Mouse (Mus musculus) cerebellum, postnatal 10 days (tissue): ENCODE data around the gene Vkorc1.

Experiments used
- DNase-seq, 2 experiments: peaks; one replicate each; pipeline ENCODE4 v3.0.0; 2021; ENCODE audit warnings: mixed read lengths in 2 of 2

Gene Vkorc1

DNA sequence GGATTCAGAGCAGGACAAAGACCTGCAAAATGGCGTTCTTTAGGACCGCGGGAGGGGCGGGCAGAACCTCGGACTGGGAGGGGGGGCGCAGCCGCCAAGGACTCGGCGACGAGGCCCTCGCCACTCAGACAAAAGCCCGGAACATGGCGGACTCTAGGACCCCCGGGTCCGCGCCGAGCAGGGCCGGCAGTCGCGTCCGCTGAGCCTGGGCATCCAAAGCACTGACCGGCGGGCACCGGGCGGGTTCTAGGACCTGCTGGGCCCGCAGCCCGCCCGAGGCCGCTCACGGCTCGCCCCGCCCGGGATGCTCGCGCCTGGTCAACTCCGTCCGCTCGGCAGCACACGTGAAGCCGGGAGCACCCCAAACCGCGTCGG, 19.8 kb downstream of the Vkorc1 start:
- peak; percentile 97 to 99 for DNase-seq

DNA sequence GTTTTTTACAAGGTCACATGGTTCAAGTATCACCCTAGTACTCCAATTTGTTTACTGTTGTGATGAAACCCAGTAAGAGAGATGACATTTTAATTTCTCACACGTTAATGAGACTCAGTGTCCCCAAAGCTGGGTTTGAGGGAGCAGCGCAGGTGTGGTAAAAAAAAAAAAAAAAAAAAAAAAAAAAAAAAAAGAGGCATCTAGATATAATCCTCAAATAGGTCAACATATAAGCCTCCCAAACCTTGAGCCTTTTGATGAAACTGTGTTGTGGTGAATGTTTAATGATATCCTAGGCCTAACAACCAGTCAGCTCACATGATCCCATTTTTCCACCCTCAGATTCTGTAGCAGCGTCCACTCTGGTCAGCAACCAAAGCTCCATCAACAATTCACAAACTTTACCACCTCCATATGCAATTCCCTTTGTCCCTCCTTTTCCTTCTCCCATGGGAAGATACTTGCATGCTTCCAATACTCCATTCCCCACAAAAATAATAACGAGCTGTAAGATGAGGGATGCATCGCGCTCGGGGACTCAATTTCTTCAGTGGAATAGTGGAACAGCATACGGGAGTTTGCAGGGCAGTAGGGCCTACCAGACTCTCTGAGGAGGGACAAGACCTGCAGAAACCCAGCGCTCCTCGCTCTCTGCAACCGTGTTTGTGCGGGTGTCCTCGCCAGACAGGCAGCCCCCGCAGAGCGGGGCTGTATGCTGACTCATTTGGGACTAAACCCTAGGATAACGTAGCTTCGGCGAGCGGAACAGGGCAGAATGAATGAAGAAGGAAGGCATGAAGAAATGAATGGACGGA, 20.4 kb downstream of the Vkorc1 start:
- no peak for DNase-seq

DNA sequence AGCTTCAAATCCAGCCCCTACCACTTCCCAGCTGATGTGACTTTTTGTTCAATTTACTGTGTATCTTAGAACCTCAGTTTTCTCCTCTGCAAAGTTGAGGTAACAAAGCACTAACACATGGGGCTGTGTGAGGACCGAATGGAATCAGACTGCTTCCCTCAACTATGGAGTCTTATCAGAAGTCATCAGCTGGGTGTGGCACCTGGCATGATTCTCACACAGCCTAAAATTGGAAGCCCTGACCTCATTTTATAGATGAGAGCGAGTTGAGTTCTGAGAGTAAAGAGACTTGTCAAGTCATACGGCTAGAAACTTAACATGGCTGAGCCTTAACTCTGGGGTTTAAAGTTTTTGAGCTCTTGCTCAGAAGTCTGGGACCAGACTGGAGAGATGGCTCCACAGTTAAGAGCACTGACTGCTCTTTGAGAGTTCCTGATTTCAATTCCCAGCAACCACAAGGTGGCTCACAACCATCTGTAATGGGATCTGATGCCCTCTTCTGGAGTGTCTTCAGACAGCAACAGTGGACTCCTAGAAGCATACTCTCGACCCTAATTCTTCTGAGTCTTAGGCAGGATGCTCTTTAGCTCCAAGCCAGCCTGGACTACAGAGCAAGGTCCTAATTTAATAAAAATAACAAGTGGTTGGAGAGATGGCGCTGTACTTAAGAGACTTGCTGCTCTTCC, 25.1 kb downstream of the Vkorc1 start:
- no peak for DNase-seq

DNA sequence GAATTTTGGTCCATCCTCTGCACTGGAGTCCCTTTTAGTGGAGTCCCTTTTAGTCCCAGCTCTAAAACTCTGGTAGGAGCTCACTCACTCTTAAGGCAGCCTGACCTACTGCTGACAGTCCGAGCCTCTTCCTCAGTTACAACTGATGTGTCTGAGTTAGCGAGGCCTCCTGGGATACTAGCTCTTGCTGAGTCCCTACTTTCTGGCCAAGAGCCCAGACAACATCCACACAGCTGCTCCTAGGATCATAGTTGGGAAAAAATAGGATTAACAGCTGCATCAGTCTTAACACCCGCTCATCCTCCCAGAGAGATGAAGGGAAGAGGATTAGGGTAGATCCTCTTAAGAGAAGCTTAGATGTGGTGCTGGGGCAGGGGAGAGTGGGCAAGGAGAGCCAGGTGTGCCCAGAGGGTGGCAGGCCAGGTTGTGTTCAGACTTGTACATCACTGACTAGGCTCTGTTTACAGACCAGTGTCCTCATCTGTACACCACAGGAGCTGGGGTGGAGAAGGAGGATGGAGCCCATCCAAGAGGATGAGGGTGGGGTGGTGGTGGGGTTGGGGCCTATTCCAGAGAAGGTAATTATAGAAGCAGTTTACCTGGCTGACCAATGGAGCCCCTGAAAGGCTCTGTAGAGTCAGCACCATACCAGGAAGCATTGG, 26.1 kb downstream of the Vkorc1 start:
- DNase-seq = no peak

DNA sequence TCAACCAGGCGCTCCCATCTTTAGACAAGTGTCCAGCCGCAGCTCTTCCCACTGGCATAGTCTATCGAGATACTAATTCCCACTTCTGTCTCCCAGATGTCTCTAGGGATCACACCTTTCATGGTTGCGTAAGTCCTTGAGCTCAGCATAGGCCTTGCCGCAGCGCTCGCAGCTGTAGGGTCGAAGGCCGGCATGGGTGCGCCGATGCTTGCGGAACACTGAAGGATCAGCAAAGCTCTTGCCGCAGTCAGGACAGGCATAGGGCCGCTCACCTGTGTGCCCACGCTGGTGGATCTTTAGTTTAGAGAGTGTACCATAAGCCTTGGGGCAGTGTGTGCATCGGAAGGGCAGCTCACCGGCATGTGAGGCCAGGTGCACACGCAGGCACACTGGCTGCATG, 27.8 kb downstream of the Vkorc1 start:
- no peak for DNase-seq

DNA sequence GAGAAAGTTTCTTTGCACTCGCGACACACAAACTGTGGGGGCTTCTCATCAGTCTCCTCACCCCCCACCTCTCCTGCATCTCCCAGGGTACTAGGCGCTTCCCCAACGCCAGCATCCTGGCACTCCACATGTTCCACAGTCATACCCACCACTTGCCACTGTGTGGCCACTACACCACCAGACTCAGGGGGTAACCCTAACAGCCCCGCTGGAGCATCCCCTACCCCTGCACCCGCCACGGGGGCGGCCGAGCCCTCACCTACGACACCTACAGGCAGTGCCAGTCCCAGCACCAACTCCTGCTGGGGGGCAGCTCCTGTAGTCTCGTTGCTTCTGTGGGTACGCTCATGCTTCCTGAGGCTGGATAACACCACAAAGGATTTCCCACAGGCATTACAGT, 29.0 kb downstream of the Vkorc1 start:
- DNase-seq = no peak

DNA sequence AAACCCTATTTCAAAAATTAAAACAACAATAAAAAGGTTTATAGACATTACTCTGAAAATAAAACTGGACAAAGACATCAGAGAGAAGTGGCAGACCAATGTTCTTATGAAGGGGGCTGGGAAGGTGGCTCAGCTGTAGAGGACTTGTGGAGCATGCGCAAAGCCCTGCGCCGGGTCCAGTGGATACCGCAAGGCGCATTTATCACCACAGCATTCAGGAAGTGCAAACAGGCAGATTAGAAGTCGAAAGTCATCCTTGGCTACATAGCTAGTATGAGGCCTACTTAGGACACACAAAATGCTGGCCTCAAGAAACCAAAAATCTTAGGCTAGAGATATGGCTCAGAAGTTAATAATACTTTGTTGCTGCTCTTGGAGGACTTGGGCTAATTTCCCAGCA, 37.2 kb downstream of the Vkorc1 start:
- DNase-seq = no peak

DNA sequence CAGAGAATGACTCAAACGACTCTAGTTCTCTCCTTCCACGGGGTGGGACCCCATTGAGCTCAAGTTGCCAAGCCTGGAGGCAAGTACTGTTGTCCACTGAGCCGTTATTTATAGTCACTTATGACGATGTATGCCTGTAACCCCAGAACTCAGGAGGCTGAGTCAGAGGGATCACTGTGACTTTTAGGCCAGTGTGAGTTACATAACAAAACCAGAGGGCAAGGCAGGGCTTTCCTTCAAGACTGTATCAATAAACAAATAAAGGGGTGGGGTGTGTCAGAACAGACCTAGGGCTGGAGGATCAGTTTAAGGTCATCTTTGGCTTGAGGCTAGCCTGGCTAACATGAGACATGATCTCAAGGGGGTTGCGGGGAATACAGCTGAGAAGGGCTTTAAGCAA, 44.5 kb downstream of the Vkorc1 start:
- DNase-seq = no peak

DNA sequence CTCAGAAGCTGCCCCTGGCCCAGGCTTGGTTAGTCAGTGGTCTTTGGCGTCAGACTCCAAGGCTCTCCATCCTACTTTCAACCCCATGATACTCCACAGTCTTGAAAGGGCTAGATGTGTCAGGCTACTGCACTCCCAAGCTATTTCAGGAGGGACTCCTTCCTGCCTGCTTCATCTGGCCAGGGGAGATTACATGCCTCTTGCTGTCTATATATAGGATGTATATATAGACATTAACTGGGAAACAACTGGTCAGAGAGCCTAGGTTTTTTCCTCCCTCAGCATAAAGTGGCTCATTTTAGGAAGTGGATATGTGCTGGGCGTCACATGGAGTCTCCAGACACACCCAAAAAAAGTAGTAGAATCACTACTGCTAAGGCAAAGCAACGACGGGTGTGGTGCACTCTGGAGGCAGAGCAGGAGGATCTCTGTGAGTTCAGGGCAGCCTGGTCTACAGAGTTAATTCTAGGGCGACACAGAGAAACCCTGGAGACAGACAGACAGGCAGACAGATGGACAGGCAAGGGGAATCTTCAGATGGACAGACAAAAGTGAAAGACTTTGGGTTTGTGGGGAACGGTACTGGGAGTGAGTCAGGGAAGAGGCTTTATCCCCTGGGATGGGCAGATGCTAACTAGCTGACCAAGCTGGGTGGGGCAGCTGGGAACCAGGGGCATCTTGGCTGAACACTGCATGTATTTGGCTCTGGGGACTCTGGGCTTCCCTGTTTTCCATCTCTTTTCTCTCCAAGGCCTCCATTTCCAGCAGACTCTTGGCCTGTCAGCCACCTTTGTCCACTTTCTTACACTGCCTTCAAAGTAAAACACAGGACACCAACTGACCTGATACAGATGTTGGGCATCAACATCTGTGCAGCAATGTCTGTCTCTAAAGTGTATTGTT, 45.2 kb downstream of the Vkorc1 start:
- no peak for DNase-seq
